Mouse (Mus musculus): Measurements from ENCODE around the gene Gm5447.

- no peak for TF ChIP-seq CTCF (IDR thresholded peaks at IDR 0.05 in 2 of 3, conservative IDR thresholded peaks at IDR 0.05 in 1 of 3; ENCODE audit: control insufficient read depth in 1 of 3, insufficient read depth in 1 of 3, low read depth in 2 of 3, low read length in 3 of 3, poor library complexity in 1 of 3, severe bottlenecking in 1 of 3)
- TF ChIP-seq BHLHE40 (IDR thresholded peaks at IDR 0.05; ENCODE audit: borderline replicate concordance, low read depth, low read length): no peak
- no peak for TF ChIP-seq EP300 (IDR thresholded peaks at IDR 0.05; ENCODE audit: low read depth in 1 of 2, low read length in 2 of 2)
- TF ChIP-seq MYC (IDR thresholded peaks at IDR 0.05; ENCODE audit: low read depth, low read length): no peak
- no peak for TF ChIP-seq MAX (IDR thresholded peaks at IDR 0.05; ENCODE audit: low read length)
- no peak for TF ChIP-seq HCFC1 (IDR thresholded peaks at IDR 0.05; ENCODE audit: low read depth, low read length)
- no peak for TF ChIP-seq POLR2A (IDR thresholded peaks at IDR 0.05; ENCODE audit: control insufficient read depth in 1 of 2, insufficient read depth in 1 of 2, low read depth in 1 of 2, low read length in 2 of 2, poor library complexity in 1 of 2)
Measured at GRCm38 (mm10) chr13:31021514-31021913, 47.5 kb downstream of the Gm5447 start.

All from MEL (cell line).